Mouse (Mus musculus): Measurements from ENCODE around the gene Thbs2.
"Not testable (repeated sequence)": the region's sequence is repeated elsewhere in the genome, so short reads cannot be mapped to it uniquely, and the experiment has no call there.

Thbs2 gene

DNA sequence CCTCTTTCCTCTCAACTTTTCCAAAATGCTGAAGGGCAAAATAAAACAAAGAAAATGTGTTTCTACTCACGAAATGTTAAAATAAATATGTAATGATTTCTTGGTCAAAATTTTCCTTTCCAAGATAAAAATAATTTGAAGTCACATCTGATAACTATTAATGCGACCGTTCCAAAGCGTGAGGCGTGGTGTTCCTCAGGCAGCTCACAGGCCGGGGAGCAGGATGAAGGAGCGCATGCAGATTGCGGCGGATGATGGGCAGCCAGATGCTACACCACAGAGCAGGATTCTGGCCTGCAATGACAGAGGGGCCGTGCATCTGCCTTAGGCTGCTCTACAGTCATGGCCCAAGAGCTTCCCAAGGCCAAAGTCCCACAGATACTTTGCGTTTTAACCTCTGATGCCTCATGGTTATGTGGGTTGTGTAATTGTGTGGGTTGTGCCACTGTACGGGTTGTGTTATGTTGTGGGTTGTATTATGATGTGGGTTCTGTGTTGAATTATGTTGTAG lies 66.2 kb downstream of the Thbs2 start:
- no peak for DNase-seq

DNA sequence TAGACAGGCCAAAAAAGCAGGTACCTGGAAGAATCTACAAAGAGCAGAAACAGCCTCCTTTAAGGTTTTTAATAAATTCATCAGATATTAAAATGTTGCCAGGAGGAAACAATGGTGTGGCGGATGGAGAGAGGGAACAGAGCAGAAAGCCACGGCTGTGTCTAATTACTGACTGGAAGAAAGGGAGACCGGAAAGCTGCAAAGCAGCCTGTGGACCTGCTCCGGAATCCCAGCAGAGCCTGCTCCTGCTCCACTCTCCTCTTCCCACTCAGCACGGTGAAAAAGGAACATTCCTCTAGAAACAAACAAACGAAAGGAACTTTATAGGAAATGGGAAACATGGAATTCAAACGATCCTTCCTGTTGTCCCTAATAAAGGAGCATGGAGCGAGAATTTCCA lies 69.6 kb downstream of the Thbs2 start:
- DNase-seq, result no peak

DNA sequence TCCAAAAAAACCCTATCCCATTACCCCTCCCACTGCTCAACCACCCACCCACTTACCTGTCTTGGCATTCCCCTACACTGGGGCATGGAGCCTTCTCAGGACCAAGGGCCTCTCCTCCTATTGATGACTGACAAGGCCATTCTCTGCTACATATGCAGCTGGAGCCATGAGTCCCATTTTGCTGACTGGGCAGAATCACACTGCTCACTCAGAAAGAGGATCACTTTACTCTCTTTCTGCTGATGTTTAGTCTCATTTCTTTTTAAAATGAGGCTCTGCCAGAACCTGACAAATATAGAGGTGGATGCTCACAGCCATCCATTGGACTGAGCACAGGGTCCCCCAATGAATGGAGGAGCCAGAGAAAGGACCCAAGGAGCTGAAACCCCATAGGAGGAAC lies 73.0 kb downstream of the Thbs2 start:
- DNase-seq, result not testable (repeated sequence)

DNA sequence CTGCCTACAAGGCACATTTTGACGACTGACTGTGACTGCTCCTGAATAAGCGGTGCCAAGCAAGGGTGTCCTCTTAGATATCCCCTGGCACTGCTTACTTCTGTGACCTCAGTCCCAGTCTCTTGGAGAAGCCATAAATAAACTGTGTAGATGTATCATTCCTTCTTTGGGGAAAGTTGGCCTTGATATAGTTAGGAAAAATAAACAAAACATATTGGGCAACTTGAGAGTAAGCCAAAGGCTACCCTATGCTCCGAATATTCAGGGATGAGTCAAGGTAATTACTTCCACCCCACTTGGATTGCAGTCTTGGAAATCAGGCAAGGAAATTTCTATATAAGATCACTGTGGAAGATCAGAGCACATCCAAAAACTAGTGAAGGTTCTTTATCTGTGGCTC lies 74.0 kb downstream of the Thbs2 start:
- no peak for DNase-seq

DNA sequence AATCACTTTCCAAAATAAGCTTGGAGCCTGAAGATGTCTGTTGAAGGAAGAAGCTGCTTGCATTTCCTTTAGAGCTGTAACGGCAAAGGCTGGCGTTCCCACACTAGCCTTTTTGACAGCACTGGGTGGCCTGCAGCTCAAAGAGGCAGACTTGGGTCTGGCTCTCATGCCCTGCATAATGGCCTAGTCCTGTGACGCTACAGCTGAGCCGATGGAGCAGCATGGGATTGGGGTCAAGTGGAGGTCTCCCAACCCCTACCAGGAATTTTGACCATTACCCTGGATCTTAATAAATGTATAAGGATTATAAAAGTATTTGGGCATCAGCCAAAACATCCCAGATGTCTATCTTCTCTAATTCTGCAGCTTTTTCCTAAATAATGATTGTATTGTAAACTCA lies 75.0 kb downstream of the Thbs2 start:
- DNase-seq, result no peak
